Mouse (Mus musculus) hindbrain, postnatal 0 days (tissue): ENCODE results near the gene Lrch3. TPM values are rescaled to one million over a fixed set of nuclear protein-coding genes. Genes with fewer than 3 reads are reported as not detected.
"Not testable (repeated sequence)": the region's sequence is repeated elsewhere in the genome, so short reads cannot be mapped to it uniquely, and the experiment has no call there.

Experiments used
- ATAC-seq: fragments of 200-750 bp; cut with Nextera tagmentation; 2 replicates; pipeline ENCODE4 v1.8.0; 2017; ENCODE audit warnings: mild to moderate bottlenecking, moderate TSS enrichment, moderate library complexity
- DNase-seq: peaks from one replicate; pipeline ENCODE4 v3.0.0-alpha.2; 2015; ENCODE audit warnings: low spot score
- H3K27ac ChIP-seq: fragments of 300-500 bp; sonication (generic); 2 replicates; pipeline ENCODE4 v1.5.1; 2014; ENCODE audit warnings: mild to moderate bottlenecking
- H3K27me3 ChIP-seq: fragments of 300-500 bp; sonication (generic); 2 replicates; pipeline ENCODE4 v1.6.1; 2014; ENCODE audit warnings: low read length, mixed read lengths; ENCODE audit not compliant: insufficient read depth
- H3K36me3 ChIP-seq: fragments of 300-500 bp; sonication (generic); 2 replicates; pipeline ENCODE4 v1.6.1; 2014; ENCODE audit warnings: low read length, mixed read lengths; ENCODE audit not compliant: insufficient read depth
- H3K4me1 ChIP-seq: fragments of 300-500 bp; sonication (generic); 2 replicates; pipeline ENCODE4 v1.6.1; 2014; ENCODE audit warnings: antibody characterized with exemption, low read length, mixed read lengths; ENCODE audit not compliant: insufficient read depth
- H3K4me2 ChIP-seq: fragments of 300-500 bp; sonication (generic); 2 replicates; pipeline ENCODE4 v1.6.1; 2014; ENCODE audit warnings: low read depth, mild to moderate bottlenecking, low read length, moderate library complexity, mixed read lengths
- H3K4me3 ChIP-seq: fragments of 300-500 bp; sonication (generic); 2 replicates; pipeline ENCODE4 v1.5.1; 2014; ENCODE audit warnings: low read length
- H3K9ac ChIP-seq: fragments of 300-500 bp; sonication (generic); replicated peaks from 2 replicates; pipeline ENCODE4 v1.6.1; 2014; ENCODE audit warnings: mild to moderate bottlenecking, low read length, moderate library complexity, mixed read lengths
- H3K9me3 ChIP-seq: fragments of 300-500 bp; sonication (generic); 2 replicates; pipeline ENCODE4 v1.6.1; 2016; ENCODE audit warnings: low read length, mixed read lengths
- CTCF ChIP-seq: IDR thresholded peaks from 2 replicates; pipeline ENCODE4 v1.5.1; 2016; ENCODE audit warnings: antibody characterized with exemption, control low read depth, low read depth
- WGBS: fragments of 180-500 bp; shearing (Covaris S2); extraction: QIAGEN DNeasy Blood & Tissue Kit; methylation state at CpG from one replicate; pipeline ENCODE4 v1.1.7; 2014; 5-methylcytosine and 5-hydroxymethylcytosine counted together
- polyA plus RNA-seq: library from polyadenylated mRNA; unstranded; fragments of >200 nt; fragmentation: Nextera tagmentation; extraction: Ambion mirVana; gene quantifications from 2 replicates; pipeline ENCODE4 v1.2.1, GENCODE M21; 2015
- total RNA-seq: library from RNA; depleted of rRNA; stranded (reverse); fragments of >200 nt; gene quantifications from 2 replicates; pipeline ENCODE4 v1.2.3, GENCODE M21; 2014

Lrch3 gene
- total and polyA plus RNA-seq, 2 experiments from 2014 or later, result 26.7 to 44.3 TPM

- ATAC-seq, result peak; percentile 95
- no peaks in the 10 kb centered on the region for H3K27me3 ChIP-seq
These were observed 142.3 kb downstream of the Lrch3 start, which contains the start of the genes Iqcg and Rpl35a for GRCm38 (mm10) chr16:33056095-33056785. Gene Iqcg (minus strand): TSS chr16:33056218. Gene Rpl35a (plus strand): TSS chr16:33056453.

GRCm38 (mm10) chr16:33056786-33057185 lies 142.9 kb downstream of the Lrch3 start:
- peak; percentile 51 for DNase-seq
- under 1% methylated on average over 24 of the region's 24 CpGs for WGBS
- Histone ChIP-seq H3K27me3 (no peaks in the 10 kb centered on the region), H3K4me1 (0 out of 2 replicates have a peak, but pooled peaks cover 5% of the 10 kb centered on the region), H3K27ac (peak overlapping the region; percentile 94), H3K4me3 (peak overlapping the region; percentile 92), H3K36me3 (peaks cover 21% of the 10 kb centered on the region; the same call in 1 of the 2 replicates), H3K9ac (peak overlapping the region; percentile 93), H3K9me3 (no peaks in the 10 kb centered on the region), H3K4me2 (peak overlapping the region; percentile 80)
- peak; percentile 46 for ATAC-seq
- no peak for TF ChIP-seq CTCF

More at GRCm38 (mm10) chr16:33056095-33056785, 142.3 kb downstream of the Lrch3 start, which contains the start of the genes Iqcg and Rpl35a:
- Histone ChIP-seq H3K36me3 (peaks cover 21% of the 10 kb centered on the region; the same call in 1 of the 2 replicates), H3K9ac (peak within 1 kb of the TSS; percentile 93), H3K9me3 (no peaks in the 10 kb centered on the region), H3K4me2 (peak within 1 kb of the TSS; percentile 80), H3K27ac (peak within 1 kb of the TSS; percentile 94), H3K4me1 (0 out of 2 replicates have a peak, but pooled peaks cover 5% of the 10 kb centered on the region), H3K4me3 (peak within 1 kb of the TSS; percentile 92)
- no peak for TF ChIP-seq CTCF
- DNase-seq, result peak; percentile 95
- under 1% methylated on average over 47 of the region's 47 CpGs for WGBS

- H3K4me3 ChIP-seq, result peak overlapping the region; percentile 92
- 91% methylated on average over 16 of the region's 16 CpGs for WGBS
These were observed 144.1 kb downstream of the Lrch3 start for GRCm38 (mm10) chr16:33058033-33058432.

GRCm38 (mm10) chr16:33058656-33059055 lies 144.8 kb downstream of the Lrch3 start:
- H3K4me2 ChIP-seq, H3K9me3 ChIP-seq, H3K9ac ChIP-seq, ATAC-seq, H3K4me1 ChIP-seq, H3K4me3 ChIP-seq, H3K27me3 ChIP-seq, DNase-seq, H3K27ac ChIP-seq: not testable (repeated sequence)
- 88% methylated on average over 9 of the region's 9 CpGs for WGBS
- H3K36me3 ChIP-seq, result peaks cover 21% of the 10 kb centered on the region; the same call in 1 of the 2 replicates

More at GRCm38 (mm10) chr16:33058033-33058432, 144.1 kb downstream of the Lrch3 start:
- TF ChIP-seq CTCF, result no peak
- peaks cover 21% of the 10 kb centered on the region; the same call in 1 of the 2 replicates for H3K36me3 ChIP-seq
- DNase-seq, result no peak
- H3K4me2 ChIP-seq, result peak overlapping the region; percentile 80
- H3K27me3 ChIP-seq, result no peaks in the 10 kb centered on the region
- no peaks in the 10 kb centered on the region for H3K9me3 ChIP-seq
- H3K9ac ChIP-seq, result 0 out of 2 replicates have a peak overlapping the region, but pooled peaks have one; percentile 18
- no peak overlapping the region for H3K27ac ChIP-seq
- ATAC-seq, result no peak
- H3K4me1 ChIP-seq, result 0 out of 2 replicates have a peak, but pooled peaks cover 5% of the 10 kb centered on the region

- TF ChIP-seq CTCF, result no peak
These were observed 145.6 kb downstream of the Lrch3 start for GRCm38 (mm10) chr16:33059471-33059870.

GRCm38 (mm10) chr16:33060926-33061325 lies 147.0 kb downstream of the Lrch3 start:
- no peaks in the 10 kb centered on the region for H3K27me3 ChIP-seq
- DNase-seq (no peak), ATAC-seq (no peak)
- no peak overlapping the region for H3K9ac ChIP-seq
- H3K4me3 ChIP-seq, result no peak overlapping the region
- 79% methylated on average over 2 of the region's 2 CpGs for WGBS
- H3K4me1 ChIP-seq, result 0 out of 2 replicates have a peak, but pooled peaks cover 5% of the 10 kb centered on the region
- TF ChIP-seq CTCF, result no peak
- H3K36me3 ChIP-seq, result peaks cover 21% of the 10 kb centered on the region; the same call in 1 of the 2 replicates
- H3K27ac ChIP-seq, result no peak overlapping the region
- no peak overlapping the region for H3K4me2 ChIP-seq
- H3K9me3 ChIP-seq, result no peaks in the 10 kb centered on the region

More at GRCm38 (mm10) chr16:33059471-33059870, 145.6 kb downstream of the Lrch3 start:
- Histone ChIP-seq H3K4me3 (no peak overlapping the region), H3K27ac (no peak overlapping the region), H3K9me3 (no peaks in the 10 kb centered on the region), H3K4me1 (0 out of 2 replicates have a peak, but pooled peaks cover 5% of the 10 kb centered on the region), H3K9ac (no peak overlapping the region), H3K27me3 (no peaks in the 10 kb centered on the region), H3K36me3 (peaks cover 21% of the 10 kb centered on the region; the same call in 1 of the 2 replicates), H3K4me2 (no peak overlapping the region)
- no peak for ATAC-seq
- DNase-seq, result no peak
- 84% methylated on average over 1 of the region's 1 CpGs for WGBS
